9 mouse cellular contexts compared by ENCODE assay signal in genomic region chr8:87570880-87571279, GRCm38 (mm10). TPM values are rescaled to one million over a fixed set of nuclear protein-coding genes. Genes with fewer than 3 reads are reported as not detected.
DNase-seq lines count a peak whose midpoint lies in the region; ATAC-seq and TF ChIP-seq lines count a peak whose summit lies in the region.
"Had no signal": no experiment of that assay in that cellular context is flagged by ENCODE, and none has a peak within 500 bp of the region (broad histone marks: within the 10 kb centered on the region; RNA-seq: fewer than 3 reads in every experiment).

No protein-coding gene starts in this region.

- no peaks in the 10 kb centered on the region for H3K36me3 ChIP-seq in kidney, embryonic 15.5 days
- no peaks in the 10 kb centered on the region for H3K36me3 ChIP-seq in forebrain, embryonic 12.5 days (replicated peaks)
- no peaks in the 10 kb centered on the region for H3K36me3 ChIP-seq in limb, embryonic 14.5 days (ENCODE audit: control insufficient read depth, insufficient read depth, low read length)

- 7% methylated on average over 7 of the region's 7 CpGs for WGBS in kidney, embryonic 15.5 days
- WGBS in forebrain, embryonic 12.5 days: 5% methylated on average over 7 of the region's 7 CpGs
- 3% methylated on average over 7 of the region's 7 CpGs for WGBS in limb, embryonic 14.5 days

- H3K27me3 ChIP-seq in kidney, embryonic 15.5 days: 0 out of 2 replicates have a peak, but pooled peaks cover 3% of the 10 kb centered on the region
- H3K27me3 ChIP-seq in forebrain, embryonic 12.5 days: peaks cover 4% of the 10 kb centered on the region; the same call in 1 of the 2 replicates
- no peaks in the 10 kb centered on the region for H3K27me3 ChIP-seq in limb, embryonic 14.5 days (ENCODE audit: control insufficient read depth, insufficient read depth, low read length)

- H3K4me3 ChIP-seq in kidney, embryonic 15.5 days (replicated peaks): peak overlapping the region; percentile 33
- no peak overlapping the region for H3K4me3 ChIP-seq in forebrain, embryonic 12.5 days (replicated peaks)
- H3K4me3 ChIP-seq in limb, embryonic 14.5 days (replicated peaks; ENCODE audit: low read length): peak overlapping the region; percentile 31
- H3K4me3 ChIP-seq: megakaryocyte, embryonic 14.5 days had no signal

- H3K4me2 ChIP-seq in kidney, embryonic 15.5 days: peak overlapping the region; percentile 58
- H3K4me2 ChIP-seq in forebrain, embryonic 12.5 days: peak overlapping the region; percentile 48
- peak overlapping the region; percentile 53 for H3K4me2 ChIP-seq in limb, embryonic 14.5 days (replicated peaks; ENCODE audit: low read depth, low read length, severe bottlenecking)

- TF ChIP-seq POLR2A in limb, embryonic 14.5 days (IDR thresholded peaks at IDR 0.05; ENCODE audit: borderline replicate concordance, extremely low read depth, insufficient read depth, insufficient read length): no peak

- no peak for DNase-seq in kidney, adult 9 months
- DNase-seq in Muller cell, postnatal 12 days (ENCODE audit: inconsistent ontology term): peak; percentile 3
- DNase-seq in limb, embryonic 14.5 days (ENCODE audit: low spot score): no peak
- DNase-seq in layer of hippocampus, adult 11-12 months (ENCODE audit: low spot score): no peak
- no peak for DNase-seq in left cerebral cortex, adult 18-20 months (ENCODE audit: low spot score in 2 of 2)

- H3K27ac ChIP-seq in kidney, embryonic 15.5 days: peak overlapping the region; percentile 45; the same call in 1 of the 2 replicates
- no peak overlapping the region for H3K27ac ChIP-seq in forebrain, embryonic 12.5 days
- H3K27ac ChIP-seq in limb, embryonic 14.5 days (replicated peaks; ENCODE audit: low read depth, low read length): no peak overlapping the region

- 0 out of 2 replicates have a peak overlapping the region, but pooled peaks have one; percentile 10 for H3K9ac ChIP-seq in kidney, embryonic 15.5 days
- no peak overlapping the region for H3K9ac ChIP-seq in forebrain, embryonic 12.5 days
- peak overlapping the region; percentile 56 for H3K9ac ChIP-seq in limb, embryonic 14.5 days (ENCODE audit: low read depth, low read length, severe bottlenecking)

- no peak for ATAC-seq in kidney, embryonic 15.5 days (replicated peaks; ENCODE audit: low FRiP score)
- no peak for ATAC-seq in forebrain, embryonic 12.5 days (ENCODE audit: low FRiP score)
- ATAC-seq in limb, embryonic 14.5 days (ENCODE audit: low FRiP score, low read depth): no peak
- ATAC-seq in monocyte, adult 5-6 weeks (replicated peaks; ENCODE audit: insufficient number of reproducible peaks, low FRiP score, low TSS enrichment, poor library complexity, severe bottlenecking): no peak

- H3K4me1 ChIP-seq in kidney, embryonic 15.5 days: peaks cover 14% of the 10 kb centered on the region
- H3K4me1 ChIP-seq in forebrain, embryonic 12.5 days: peaks cover 12% of the 10 kb centered on the region
- H3K4me1 ChIP-seq in limb, embryonic 14.5 days (ENCODE audit: control insufficient read depth, insufficient read depth, low read length): peaks cover 10% of the 10 kb centered on the region
- H3K4me1 ChIP-seq: megakaryocyte, embryonic 14.5 days had no signal

- H3K9me3 ChIP-seq in kidney, embryonic 15.5 days (replicated peaks): no peaks in the 10 kb centered on the region
- H3K9me3 ChIP-seq in forebrain, embryonic 12.5 days: no peaks in the 10 kb centered on the region
- no peaks in the 10 kb centered on the region for H3K9me3 ChIP-seq in limb, embryonic 14.5 days (ENCODE audit: control insufficient read depth, low read length)

RNA-seq across cellular contexts. Expression of gene 4933402J07Rik, which starts 7.2 kb away (rescaled TPM):
- polyA plus RNA-seq in kidney, embryonic 15.5 days (2015; fragmentation: Nextera tagmentation; extraction: Ambion mirVana): not detected in 2 replicates
- polyA plus RNA-seq in forebrain, embryonic 12.5 days (2016; fragmentation: Nextera tagmentation; extraction: Ambion mirVana): not detected in 2 replicates
- polyA plus RNA-seq in limb, embryonic 14.5 days (2012; rRNA removed): not detected in 2 replicates
- not detected in 2 replicates for polyA plus RNA-seq in limb, embryonic 14.5 days (2014; fragmentation: Nextera tagmentation; extraction: Ambion mirVana)
- 1.2 TPM in 1 of 3 replicates, not detected in the others for total RNA-seq in monocyte, adult 5-6 weeks (2017)
- not detected for total RNA-seq in left cerebral cortex, adult 18-20 months (2021)
